Mouse (Mus musculus): ENCODE data around the gene Daam1.

DNA sequence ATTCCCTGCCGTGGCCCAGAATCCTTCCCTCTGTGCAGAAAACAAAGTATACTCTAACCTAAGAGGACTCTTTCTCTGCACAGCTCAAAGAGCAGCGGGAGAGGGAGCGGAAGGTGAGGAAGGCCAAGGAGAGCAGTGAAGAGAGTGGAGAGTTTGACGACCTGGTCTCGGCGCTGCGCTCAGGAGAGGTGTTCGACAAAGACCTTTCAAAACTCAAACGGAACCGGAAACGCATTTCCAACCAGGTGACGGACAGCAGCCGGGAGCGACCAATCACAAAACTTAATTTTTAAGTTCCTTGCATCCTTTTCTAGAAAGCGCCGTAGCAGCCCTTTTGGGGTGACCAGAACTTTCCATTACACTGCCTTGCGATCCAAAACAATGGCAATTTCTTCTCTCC is 158.7 kb downstream of the Daam1 start:
- no peak for TF ChIP-seq GATA1 (IDR thresholded peaks at IDR 0.05; ENCODE audit: borderline replicate concordance, low read length)
- no peak for TF ChIP-seq FLI1 (IDR thresholded peaks at IDR 0.05; ENCODE audit: low read length)
